Mouse (Mus musculus) limb, embryonic 11.5 days (tissue): ENCODE results near the gene Gm21921. TPM values are rescaled to one million over a fixed set of nuclear protein-coding genes. Genes with fewer than 3 reads are reported as not detected.
"Not testable (repeated sequence)": the region's sequence is repeated elsewhere in the genome, so short reads cannot be mapped to it uniquely, and the experiment has no call there.

Source experiments
- ATAC-seq: fragments of 200-750 bp; cut with Nextera tagmentation; 2 replicates; pipeline ENCODE4 v1.8.0; 2017; ENCODE audit warnings: low read depth; ENCODE audit not compliant: insufficient number of reproducible peaks, low FRiP score, low TSS enrichment
- DNase-seq: peaks from one replicate; pipeline ENCODE4 v3.0.0-alpha.2; 2015; ENCODE audit warnings: low spot score
- H3K27ac ChIP-seq: fragments of 300-500 bp; sonication (generic); replicated peaks from 2 replicates; pipeline ENCODE4 v1.5.1; 2014; ENCODE audit warnings: low read depth, mild to moderate bottlenecking, low read length
- H3K27me3 ChIP-seq: fragments of 300-500 bp; sonication (generic); 2 replicates; pipeline ENCODE4 v1.6.1; 2014; ENCODE audit warnings: mild to moderate bottlenecking, low read length, mixed read lengths; ENCODE audit not compliant: control insufficient read depth, insufficient read depth
- H3K36me3 ChIP-seq: fragments of 300-500 bp; sonication (generic); 2 replicates; pipeline ENCODE4 v1.6.1; 2014; ENCODE audit warnings: mild to moderate bottlenecking, low read length, moderate library complexity, mixed read lengths; ENCODE audit not compliant: control insufficient read depth, insufficient read depth
- H3K4me1 ChIP-seq: fragments of 300-500 bp; sonication (generic); 2 replicates; pipeline ENCODE4 v1.6.1; 2014; ENCODE audit warnings: low read length, mixed read lengths; ENCODE audit not compliant: control insufficient read depth, insufficient read depth
- H3K4me2 ChIP-seq: fragments of 300-500 bp; sonication (generic); 2 replicates; pipeline ENCODE4 v1.6.1; 2014; ENCODE audit warnings: low read depth, mild to moderate bottlenecking, moderate library complexity; ENCODE audit not compliant: severe bottlenecking
- H3K4me3 ChIP-seq: fragments of 300-500 bp; sonication (generic); 2 replicates; pipeline ENCODE4 v1.5.1; 2014; ENCODE audit warnings: low read depth, low read length
- H3K9ac ChIP-seq: fragments of 300-500 bp; sonication (generic); 2 replicates; pipeline ENCODE4 v1.6.1; 2014; ENCODE audit warnings: mild to moderate bottlenecking, low read length
- H3K9me3 ChIP-seq: fragments of 300-500 bp; sonication (generic); 2 replicates; pipeline ENCODE4 v1.6.1; 2016; ENCODE audit warnings: low read length; ENCODE audit not compliant: control insufficient read depth
- WGBS: fragments of 180-500 bp; shearing (Covaris S2); extraction: QIAGEN DNeasy Blood & Tissue Kit; methylation state at CpG from one replicate; pipeline ENCODE4 v1.1.7; 2014; 5-methylcytosine and 5-hydroxymethylcytosine counted together
- polyA plus RNA-seq: library from polyadenylated mRNA; unstranded; fragments of >200 nt; fragmentation: Nextera tagmentation; extraction: Ambion mirVana; gene quantifications from 2 replicates; pipeline ENCODE4 v1.2.1, GENCODE M21; 2014

Gm21921 gene
- not detected in 2 replicates for polyA plus RNA-seq

- H3K4me2 ChIP-seq, H3K27me3 ChIP-seq, H3K4me1 ChIP-seq, ATAC-seq, H3K9ac ChIP-seq, H3K36me3 ChIP-seq, H3K27ac ChIP-seq, DNase-seq, H3K9me3 ChIP-seq, H3K4me3 ChIP-seq: not testable (repeated sequence)
- WGBS, result no CpG with 5 or more reads among the region's 2 CpGs
Observed at GRCm38 (mm10) chrY:24796143-24796542, at the start of gene Gm21921. Gene Gm21921, minus strand, starts transcription at chrY:24796243.
